Mouse (Mus musculus): ENCODE measurements around the gene R3hcc1l. TPM values are rescaled to one million over a fixed set of nuclear protein-coding genes. Genes with fewer than 3 reads are reported as not detected.
A peak's percentile ranks its signal among the peaks of the same experiment; 100 is the strongest.

The R3hcc1l gene
- polyA plus RNA-seq, 1 experiment from 2014 or later = 22.5 TPM

DNA sequence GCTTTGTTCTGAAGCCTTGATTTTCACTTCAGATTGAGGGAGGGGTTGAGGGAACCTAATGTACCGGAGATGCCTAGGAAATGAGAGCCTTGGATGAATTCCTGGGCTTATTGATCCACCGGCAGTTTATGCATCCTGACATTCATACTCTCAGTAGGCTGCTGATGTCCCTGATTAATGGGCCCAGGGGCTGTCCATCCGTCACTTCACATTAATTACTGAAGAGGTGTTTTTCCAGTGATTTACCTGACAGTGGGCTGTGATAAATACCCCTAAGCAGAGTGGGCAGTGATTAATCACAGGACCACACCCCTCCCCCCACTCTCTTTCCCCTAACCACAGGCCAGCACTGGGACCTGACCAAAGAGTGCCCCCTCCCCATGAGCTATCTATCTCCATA is 22.1 kb downstream of the R3hcc1l start:
- Histone ChIP-seq H3K36me3 (ENCODE audit: insufficient read depth) (no peaks in the 10 kb centered on the region), H3K4me2 (no peak overlapping the region), H3K4me3 (ENCODE audit: low read depth, low read length) (no peak overlapping the region), H3K9me3 (ENCODE audit: low read depth, low read length) (no peaks in the 10 kb centered on the region), H3K27ac (ENCODE audit: low read depth) (no peak overlapping the region), H3K4me1 (ENCODE audit: insufficient read depth) (no peaks in the 10 kb centered on the region), H3K27me3 (ENCODE audit: insufficient read depth, low read length) (no peaks in the 10 kb centered on the region), H3K9ac (no peak overlapping the region)
- ATAC-seq (ENCODE audit: insufficient read depth) (no peak), DNase-seq (no peak)
- 52% methylated on average over 3 of the region's 3 CpGs for WGBS
- no peak for TF ChIP-seq CTCF (IDR thresholded peaks at IDR 0.05; ENCODE audit: low read depth)

DNA sequence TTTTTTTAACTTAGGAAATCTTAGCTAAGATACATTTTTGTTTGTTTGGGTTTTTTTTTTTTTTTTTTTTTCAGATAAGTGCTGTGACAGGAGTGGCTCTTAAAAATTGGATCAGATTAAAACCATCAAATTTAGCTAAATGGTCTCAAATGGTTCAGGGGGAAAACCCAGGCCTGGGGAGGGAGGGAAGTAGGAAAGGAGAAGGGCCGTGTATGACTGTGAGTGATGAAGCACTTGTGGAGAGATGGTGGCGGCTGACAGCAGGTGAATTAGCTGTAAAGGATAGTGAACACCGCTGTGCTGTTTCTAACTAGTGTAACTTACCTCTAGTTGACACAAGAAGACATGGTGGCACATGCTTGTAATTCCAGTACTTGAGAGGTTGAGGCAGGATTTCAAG is 40.1 kb downstream of the R3hcc1l start:
- Histone ChIP-seq H3K36me3 (ENCODE audit: insufficient read depth) (no peaks in the 10 kb centered on the region), H3K4me2 (no peak overlapping the region), H3K27ac (ENCODE audit: low read depth) (no peak overlapping the region), H3K27me3 (ENCODE audit: insufficient read depth, low read length) (no peaks in the 10 kb centered on the region), H3K4me1 (ENCODE audit: insufficient read depth) (no peaks in the 10 kb centered on the region), H3K4me3 (ENCODE audit: low read depth, low read length) (no peak overlapping the region), H3K9ac (no peak overlapping the region), H3K9me3 (ENCODE audit: low read depth, low read length) (no peaks in the 10 kb centered on the region)
- no peak for TF ChIP-seq CTCF (IDR thresholded peaks at IDR 0.05; ENCODE audit: low read depth)
- ATAC-seq (ENCODE audit: insufficient read depth) = no peak
- DNase-seq = no peak
- WGBS = 75% methylated on average over 3 of the region's 3 CpGs

DNA sequence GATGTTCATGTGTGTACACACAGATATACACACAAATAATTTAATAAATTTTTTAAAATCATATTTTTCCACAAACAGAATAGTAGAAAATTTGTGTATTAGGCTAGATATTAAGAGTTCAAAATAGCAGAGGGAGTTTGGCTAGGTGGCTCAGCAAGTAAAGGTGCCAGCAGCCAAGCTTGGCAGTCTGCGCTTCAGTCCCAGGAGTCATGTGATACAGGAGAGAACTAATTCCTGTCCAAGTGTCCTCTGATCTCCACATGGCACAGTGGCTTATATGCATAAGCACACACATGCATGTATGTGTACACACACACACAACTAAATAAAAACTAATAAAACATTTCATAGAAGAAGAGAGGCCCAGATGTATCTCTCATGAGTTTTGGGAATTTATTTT is 43.4 kb downstream of the R3hcc1l start:
- ATAC-seq (ENCODE audit: insufficient read depth) (no peak), DNase-seq (no peak)
- Histone ChIP-seq H3K27me3 (ENCODE audit: insufficient read depth, low read length) (no peaks in the 10 kb centered on the region), H3K36me3 (ENCODE audit: insufficient read depth) (peaks cover 2% of the 10 kb centered on the region; the same call in 1 of the 2 replicates), H3K4me3 (ENCODE audit: low read depth, low read length) (no peak overlapping the region), H3K4me1 (ENCODE audit: insufficient read depth) (0 out of 2 replicates have a peak, but pooled peaks cover 2% of the 10 kb centered on the region), H3K9me3 (ENCODE audit: low read depth, low read length) (no peaks in the 10 kb centered on the region), H3K27ac (ENCODE audit: low read depth) (no peak overlapping the region), H3K4me2 (no peak overlapping the region), H3K9ac (no peak overlapping the region)
- TF ChIP-seq CTCF (IDR thresholded peaks at IDR 0.05; ENCODE audit: low read depth) = no peak
- 94% methylated on average over 1 of the region's 1 CpGs for WGBS

DNA sequence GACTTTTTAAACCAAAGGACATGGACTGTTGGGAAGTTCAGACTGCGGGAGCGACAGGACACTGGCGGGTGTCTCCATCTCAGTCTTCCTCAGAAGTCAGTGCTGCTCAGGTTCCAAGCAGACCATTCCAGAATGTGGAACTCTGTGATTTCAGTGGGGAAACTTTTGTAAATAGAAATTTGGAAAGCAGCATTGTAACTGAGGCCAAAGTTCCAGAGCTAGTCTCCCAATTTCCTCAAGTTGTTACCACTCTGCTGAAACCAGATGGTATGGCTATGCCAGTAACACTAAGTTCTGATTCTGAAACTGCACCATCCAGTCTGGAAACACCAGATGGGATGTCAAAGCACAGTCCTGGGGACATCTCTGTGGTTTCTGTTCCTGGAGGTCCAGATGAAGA is 44.4 kb downstream of the R3hcc1l start:
- ATAC-seq (ENCODE audit: insufficient read depth) (no peak), DNase-seq (no peak)
- no peaks in the 10 kb centered on the region for H3K9me3 ChIP-seq (ENCODE audit: low read depth, low read length)

DNA sequence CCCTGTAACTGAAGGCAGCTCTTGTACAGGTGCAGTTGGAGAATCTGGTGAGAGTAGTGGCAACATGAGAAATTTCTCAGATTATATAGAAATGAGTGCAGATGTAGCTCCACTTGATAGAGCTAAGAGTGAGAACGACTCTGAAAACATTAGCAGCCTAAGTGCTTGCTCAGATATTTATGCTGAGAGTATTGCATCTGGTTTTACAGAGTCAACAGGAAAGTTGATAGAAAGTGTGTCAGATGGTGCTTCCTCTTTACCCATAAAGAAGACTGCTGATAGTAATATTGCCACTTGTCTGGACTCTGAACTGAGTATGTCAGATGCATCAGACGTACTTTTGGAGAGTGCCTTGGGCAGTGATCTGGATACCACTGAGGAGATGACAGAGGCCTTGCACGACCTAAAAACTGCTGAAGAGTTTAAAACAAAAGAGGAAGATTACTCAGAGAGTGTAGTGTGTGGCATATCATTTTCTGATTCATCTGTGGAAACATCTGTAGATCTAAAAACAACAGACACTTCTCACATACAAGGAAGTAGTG is 45.2 kb downstream of the R3hcc1l start:
- no peaks in the 10 kb centered on the region for H3K27me3 ChIP-seq (ENCODE audit: insufficient read depth, low read length)
- ATAC-seq (ENCODE audit: insufficient read depth) (no peak), DNase-seq (no peak)
- H3K4me3 ChIP-seq (ENCODE audit: low read depth, low read length) = no peak overlapping the region
- H3K4me2 ChIP-seq = no peak overlapping the region
- H3K9ac ChIP-seq = no peak overlapping the region
- no peak for TF ChIP-seq CTCF (IDR thresholded peaks at IDR 0.05; ENCODE audit: low read depth)
- no peaks in the 10 kb centered on the region for H3K9me3 ChIP-seq (ENCODE audit: low read depth, low read length)
- H3K4me1 ChIP-seq (ENCODE audit: insufficient read depth) = 0 out of 2 replicates have a peak, but pooled peaks cover 2% of the 10 kb centered on the region
- H3K27ac ChIP-seq (ENCODE audit: low read depth) = no peak overlapping the region
- peaks cover 2% of the 10 kb centered on the region; the same call in 1 of the 2 replicates for H3K36me3 ChIP-seq (ENCODE audit: insufficient read depth)
- 80% methylated on average over 3 of the region's 3 CpGs for WGBS

More for the DNA sequence above, 44.4 kb downstream of the R3hcc1l start:
- H3K4me2 ChIP-seq = no peak overlapping the region
- no peak for TF ChIP-seq CTCF (IDR thresholded peaks at IDR 0.05; ENCODE audit: low read depth)
- peaks cover 2% of the 10 kb centered on the region; the same call in 1 of the 2 replicates for H3K36me3 ChIP-seq (ENCODE audit: insufficient read depth)
- no peak overlapping the region for H3K27ac ChIP-seq (ENCODE audit: low read depth)
- no peak overlapping the region for H3K4me3 ChIP-seq (ENCODE audit: low read depth, low read length)
- no peak overlapping the region for H3K9ac ChIP-seq
- 92% methylated on average over 3 of the region's 3 CpGs for WGBS
- H3K27me3 ChIP-seq (ENCODE audit: insufficient read depth, low read length) = no peaks in the 10 kb centered on the region
- H3K4me1 ChIP-seq (ENCODE audit: insufficient read depth) = 0 out of 2 replicates have a peak, but pooled peaks cover 2% of the 10 kb centered on the region

DNA sequence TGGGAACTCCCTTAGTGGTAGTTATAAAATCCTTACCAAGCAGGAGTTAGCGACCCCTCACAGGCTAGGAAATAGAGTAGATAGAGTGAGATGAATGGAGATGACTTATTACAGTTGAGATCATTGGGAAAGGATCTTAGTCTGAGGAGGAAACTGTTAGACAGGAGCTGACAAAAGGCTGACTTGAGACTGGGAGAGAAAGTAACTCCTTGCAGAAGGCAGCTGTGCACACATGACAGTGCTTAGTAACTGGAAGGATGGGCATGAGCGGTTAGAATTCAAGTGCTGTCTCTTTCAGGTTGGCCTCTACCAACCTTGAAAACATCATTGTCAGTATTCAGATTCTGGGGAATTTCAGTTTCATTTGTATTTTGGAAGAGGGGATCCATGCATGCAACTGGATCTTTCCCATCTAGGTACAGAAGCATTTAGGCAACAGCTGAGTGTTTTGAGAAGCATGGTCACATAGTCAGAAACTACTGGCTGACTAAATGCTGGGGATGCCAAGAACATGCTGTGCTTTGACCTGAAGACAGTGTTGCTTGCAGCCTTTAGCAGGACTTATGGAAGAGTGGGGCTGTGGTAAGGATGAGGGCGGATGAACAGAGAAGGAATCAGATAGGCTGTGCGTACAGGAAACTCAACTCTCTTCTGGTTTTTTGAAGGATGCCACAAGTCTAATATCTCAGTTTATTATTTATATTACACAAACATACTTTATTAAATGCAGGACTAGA is 47.9 kb downstream of the R3hcc1l start:
- no peaks in the 10 kb centered on the region for H3K9me3 ChIP-seq (ENCODE audit: low read depth, low read length)
- H3K9ac ChIP-seq = no peak overlapping the region
- no peak for TF ChIP-seq CTCF (IDR thresholded peaks at IDR 0.05; ENCODE audit: low read depth)
- 0 out of 2 replicates have a peak, but pooled peaks cover 2% of the 10 kb centered on the region for H3K4me1 ChIP-seq (ENCODE audit: insufficient read depth)
- no peaks in the 10 kb centered on the region for H3K27me3 ChIP-seq (ENCODE audit: insufficient read depth, low read length)
- DNase-seq = peak; percentile 5
- no peak overlapping the region for H3K4me2 ChIP-seq
- 0 out of 2 replicates have a peak, but pooled peaks have one; percentile 47 for ATAC-seq (ENCODE audit: insufficient read depth)
- WGBS = 76% methylated on average over 4 of the region's 4 CpGs
- peaks cover 2% of the 10 kb centered on the region; the same call in 1 of the 2 replicates for H3K36me3 ChIP-seq (ENCODE audit: insufficient read depth)
- H3K4me3 ChIP-seq (ENCODE audit: low read depth, low read length) = no peak overlapping the region
- no peak overlapping the region for H3K27ac ChIP-seq (ENCODE audit: low read depth)

DNA sequence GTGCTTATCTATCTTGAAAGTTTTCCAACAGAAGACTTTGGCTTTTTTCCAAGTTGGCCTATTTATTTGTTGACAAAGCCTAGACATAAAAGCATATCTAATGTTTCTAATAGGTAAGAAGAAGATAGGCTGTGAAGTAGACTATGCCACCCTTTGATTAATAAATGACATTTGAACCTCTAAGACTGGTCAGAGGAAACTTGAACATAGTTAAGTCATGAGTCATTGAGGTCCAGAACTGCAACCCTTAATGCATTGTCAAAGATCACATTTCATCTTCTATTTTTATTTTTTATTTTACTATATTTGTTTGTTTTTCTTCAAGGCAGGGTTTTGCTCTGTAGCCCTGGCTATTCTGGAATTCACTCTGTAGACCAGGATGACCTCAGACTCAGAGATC is 48.5 kb downstream of the R3hcc1l start:
- ATAC-seq (ENCODE audit: insufficient read depth) (0 out of 2 replicates have a peak, but pooled peaks have one; percentile 21), DNase-seq (peak; percentile 71)
- H3K9ac ChIP-seq = no peak overlapping the region
- TF ChIP-seq CTCF (IDR thresholded peaks at IDR 0.05; ENCODE audit: low read depth) = no peak
- no peak overlapping the region for H3K4me2 ChIP-seq
- H3K36me3 ChIP-seq (ENCODE audit: insufficient read depth) = peaks cover 2% of the 10 kb centered on the region; the same call in 1 of the 2 replicates
- H3K27me3 ChIP-seq (ENCODE audit: insufficient read depth, low read length) = no peaks in the 10 kb centered on the region
- no peak overlapping the region for H3K4me3 ChIP-seq (ENCODE audit: low read depth, low read length)
- H3K27ac ChIP-seq (ENCODE audit: low read depth) = no peak overlapping the region
- 0 out of 2 replicates have a peak, but pooled peaks cover 2% of the 10 kb centered on the region for H3K4me1 ChIP-seq (ENCODE audit: insufficient read depth)
- H3K9me3 ChIP-seq (ENCODE audit: low read depth, low read length) = no peaks in the 10 kb centered on the region
